Mouse (Mus musculus): ENCODE results near the gene Gpc2. TPM values are rescaled to one million over a fixed set of nuclear protein-coding genes. Genes with fewer than 3 reads are reported as not detected.

The Gpc2 gene
- total RNA-seq, 2 experiments from 2014 or later, result 1.7 to 3.0 TPM

Other genes with a start within 250 kb of the Gpc2 start
- not detected for gene Smok3c, start 226.8 kb downstream of the Gpc2 start, total RNA-seq (2021)
- gene Zkscan1, start 194.9 kb downstream of the Gpc2 start, total RNA-seq (2021), result 10 to 100 TPM; 18.7 to 19.4 TPM
- gene Zscan21, start 163.1 kb downstream of the Gpc2 start, total RNA-seq (2021), result 10 to 100 TPM; 19.6 to 23.0 TPM
- 10 to 100 TPM in 1 of 2 experiments, 1 to 10 TPM in 1; 9.9 to 10.3 TPM for gene Zfp113, start 124.3 kb downstream of the Gpc2 start, total RNA-seq (2021)
- 100 to 1,000 TPM; 141 to 142 TPM for gene Cops6, start 118.9 kb downstream of the Gpc2 start, total RNA-seq (2021)
- gene Ap4m1, start 108.0 kb downstream of the Gpc2 start, total RNA-seq (2021), result 10 to 100 TPM; 22.1 to 24.1 TPM
- 10 to 100 TPM; 48.6 to 51.9 TPM for gene Mcm7, start 107.6 kb downstream of the Gpc2 start, total RNA-seq (2021)
- gene Taf6, start 92.6 kb downstream of the Gpc2 start, total RNA-seq (2021), result 10 to 100 TPM; 31.0 to 33.6 TPM
- 10 to 100 TPM; 18.9 to 19.9 TPM for gene Cnpy4, start 92.5 kb downstream of the Gpc2 start, total RNA-seq (2021)
- 1 to 10 TPM; 5.6 to 5.7 TPM for gene Mblac1, start 85.7 kb downstream of the Gpc2 start, total RNA-seq (2021)
- 1 to 10 TPM; 2.3 to 2.4 TPM for gene Nxpe5, start 54.1 kb downstream of the Gpc2 start, total RNA-seq (2021)
- gene Lamtor4, start 24.5 kb downstream of the Gpc2 start, total RNA-seq (2021), result 10 to 100 TPM; 52.9 to 54.9 TPM
- 1 to 10 TPM; 8.0 to 9.5 TPM for gene BC037034, start 16.0 kb downstream of the Gpc2 start, total RNA-seq (2021)
- gene Gal3st4, start 7.2 kb downstream of the Gpc2 start, total RNA-seq (2021), result under 1 TPM; 0.36 to 0.69 TPM
- gene Gm43720, start within 50 bp of the Gpc2 start, total RNA-seq (2021), result not detected
- 1 to 10 TPM in 1 of 2 experiments, under 1 TPM in 1; 0.54 to 1.4 TPM for gene Stag3, start 235 bp upstream of the Gpc2 start, total RNA-seq (2021)
- gene Pvrig, start 62.0 kb upstream of the Gpc2 start, total RNA-seq (2021), result not detected
- gene Zfp157, start 161.5 kb upstream of the Gpc2 start, total RNA-seq (2021), result 10 to 100 TPM in 1 of 2 experiments, 1 to 10 TPM in 1; 8.9 to 10.7 TPM

All from gastrocnemius, postnatal 4 days (tissue).